Mouse (Mus musculus) testis, adult 2 months (tissue): ENCODE data around the gene Plvap. TPM values are rescaled to one million over a fixed set of nuclear protein-coding genes. Genes with fewer than 3 reads are reported as not detected.

Source experiments
- H3K27ac ChIP-seq: fragments of 200-500 bp; 2 replicates; pipeline ENCODE4 v1.5.1; 2012; ENCODE audit warnings: low read depth, low read length; ENCODE audit not compliant: control insufficient read depth, insufficient read depth
- H3K27me3 ChIP-seq: fragments of 200-500 bp; 2 replicates; pipeline ENCODE4 v1.6.1; 2012; ENCODE audit warnings: mild to moderate bottlenecking, low read length, moderate library complexity; ENCODE audit not compliant: control insufficient read depth, insufficient read depth
- H3K36me3 ChIP-seq: fragments of 200-500 bp; 2 replicates; pipeline ENCODE4 v1.6.1; 2012; ENCODE audit warnings: mild to moderate bottlenecking, low read length; ENCODE audit not compliant: control insufficient read depth, insufficient read depth
- H3K4me1 ChIP-seq: fragments of 200-500 bp; 2 replicates; pipeline ENCODE4 v1.6.1; 2012; ENCODE audit warnings: low read length; ENCODE audit not compliant: control insufficient read depth, insufficient read depth
- H3K4me3 ChIP-seq: fragments of 200-500 bp; 2 replicates; pipeline ENCODE4 v1.5.1; 2012; ENCODE audit warnings: low read depth, mild to moderate bottlenecking, low read length, moderate library complexity, mixed read lengths; ENCODE audit not compliant: control insufficient read depth
- CTCF ChIP-seq: fragments of 200-500 bp; IDR thresholded peaks from 2 replicates; pipeline ENCODE4 v1.5.1; 2012; ENCODE audit warnings: low read depth, mild to moderate bottlenecking, inconsistent platforms, low read length, moderate library complexity; ENCODE audit not compliant: control insufficient read depth, insufficient read depth, insufficient replicate concordance
- POLR2A ChIP-seq: fragments of 200-500 bp; IDR thresholded peaks from 2 replicates; pipeline ENCODE4 v1.6.1; 2012; ENCODE audit warnings: low read depth, mild to moderate bottlenecking, inconsistent platforms, low read length, moderate library complexity; ENCODE audit not compliant: control insufficient read depth
- polyA plus RNA-seq: library from polyadenylated mRNA; depleted of rRNA; stranded (reverse); fragments of >200 nt; gene quantifications from 2 replicates; pipeline ENCODE4 v1.2.3, GENCODE M21; 2012; rRNA removed

The Plvap gene
- polyA plus RNA-seq: 0.95 and 2.4 TPM in 2 replicates

DNA sequence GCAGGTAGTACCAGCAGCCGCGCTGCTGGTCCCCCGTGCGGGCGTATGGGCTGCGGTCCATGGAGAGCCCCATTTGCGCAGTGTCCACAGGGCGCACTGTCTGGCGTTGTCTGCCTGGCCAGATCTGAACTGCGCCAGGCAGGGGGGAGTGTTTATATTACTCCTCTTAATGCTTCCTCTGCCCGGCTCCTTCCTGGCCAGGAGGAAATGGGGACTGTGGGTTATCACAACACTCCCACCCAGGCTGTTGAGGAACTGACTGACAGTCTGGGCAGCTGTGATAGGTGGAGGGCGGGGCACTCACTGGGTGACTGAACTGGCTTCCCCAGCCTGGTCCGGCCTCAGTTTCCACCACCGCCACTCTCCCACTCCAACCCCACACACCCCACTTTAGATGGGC is at the start of gene Plvap:
Gene Plvap (minus strand): TSS at position 109 of the 400 bp plus-strand sequence.
- peaks cover 19% of the 10 kb centered on the region for H3K4me1 ChIP-seq
- H3K27ac ChIP-seq: no peak within 1 kb of the TSS
- no peaks in the 10 kb centered on the region for H3K36me3 ChIP-seq
- H3K27me3 ChIP-seq: no peaks in the 10 kb centered on the region
- no peak within 1 kb of the TSS for H3K4me3 ChIP-seq
- TF ChIP-seq POLR2A (no peak), CTCF (no peak)

DNA sequence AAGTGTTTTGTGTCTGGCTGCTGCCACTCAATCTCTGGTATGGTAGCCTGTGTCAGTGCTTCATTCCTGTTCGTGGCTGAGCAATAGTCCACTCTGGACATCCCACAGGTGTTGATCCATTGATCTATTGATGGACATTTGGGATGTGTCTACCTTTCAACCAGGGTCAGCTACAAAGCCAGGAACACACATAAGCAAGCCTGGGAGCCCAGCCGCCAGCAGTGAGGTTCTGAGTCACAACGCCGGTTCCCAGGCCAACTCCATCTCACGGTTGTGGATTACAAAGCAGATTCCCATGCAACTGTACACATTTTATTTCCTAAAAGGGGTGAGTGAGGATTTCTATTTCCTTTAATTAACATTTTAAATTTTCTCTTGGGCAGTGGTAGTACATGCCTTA is 49.2 kb upstream of the Plvap start:
- no peaks in the 10 kb centered on the region for H3K36me3 ChIP-seq
- no peaks in the 10 kb centered on the region for H3K27me3 ChIP-seq
- no peak overlapping the region for H3K4me3 ChIP-seq
- TF ChIP-seq CTCF (no peak), POLR2A (no peak)
- H3K27ac ChIP-seq: no peak overlapping the region
- H3K4me1 ChIP-seq: peaks cover 18% of the 10 kb centered on the region

DNA sequence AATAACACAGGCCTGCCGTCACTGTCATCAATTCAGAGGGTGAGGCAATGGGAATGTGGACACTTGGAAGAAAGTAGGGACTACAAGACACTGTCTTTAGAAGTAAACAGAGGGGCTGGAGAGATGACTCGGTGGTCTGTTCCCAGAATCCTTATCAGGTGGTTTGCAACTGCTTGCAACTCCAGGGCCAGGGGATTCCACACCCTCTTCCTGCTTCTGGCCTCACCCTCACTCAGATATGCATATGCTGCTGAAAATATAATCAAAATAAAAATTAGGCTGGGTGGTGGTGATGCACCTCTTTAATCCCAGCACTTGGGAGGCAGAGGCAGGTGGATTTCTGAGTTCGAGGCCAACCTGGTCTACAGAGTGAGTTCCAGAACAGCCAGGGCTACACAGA is 48.5 kb upstream of the Plvap start:
- H3K4me1 ChIP-seq: peaks cover 18% of the 10 kb centered on the region
- no peaks in the 10 kb centered on the region for H3K36me3 ChIP-seq
- no peak overlapping the region for H3K27ac ChIP-seq
- H3K27me3 ChIP-seq: no peaks in the 10 kb centered on the region
- H3K4me3 ChIP-seq: no peak overlapping the region
- TF ChIP-seq POLR2A (no peak), CTCF (no peak)

DNA sequence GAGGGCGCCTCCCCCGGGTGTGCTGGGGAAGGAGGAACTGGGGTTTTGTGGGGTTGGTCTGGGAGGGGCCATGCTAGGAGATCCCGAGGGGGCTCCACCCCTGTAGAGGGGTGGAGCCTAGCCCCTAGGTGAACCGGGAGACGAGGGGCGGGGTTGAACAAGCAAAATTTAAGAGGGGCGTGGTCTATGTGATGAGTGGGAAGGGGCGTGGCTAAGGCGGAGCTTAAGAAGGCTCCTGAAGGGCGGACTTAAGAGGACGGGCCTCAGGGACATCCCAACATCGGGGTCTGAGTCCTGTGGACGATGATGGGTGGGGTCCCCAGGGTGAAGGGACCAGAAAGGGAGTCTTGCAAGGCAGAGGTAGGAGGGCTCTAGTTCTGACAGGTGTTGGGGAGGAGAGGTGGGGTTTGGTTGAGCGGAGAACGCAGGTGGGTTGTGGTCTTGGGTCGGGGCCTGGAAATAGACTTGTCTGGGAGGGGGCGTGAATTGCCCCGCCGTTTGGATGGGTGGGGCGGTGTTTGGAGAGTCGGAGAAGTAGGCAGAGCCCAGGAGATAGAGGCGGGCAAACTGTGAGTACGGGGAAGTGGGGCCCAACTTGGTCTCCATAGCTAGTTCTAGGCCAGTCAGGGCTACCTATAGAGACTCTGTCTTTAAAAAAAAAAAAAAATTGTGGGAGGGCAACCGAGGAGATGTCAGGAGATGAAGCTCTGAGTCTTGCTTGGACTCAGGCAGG is 47.6 kb upstream of the Plvap start:
- Histone ChIP-seq H3K36me3 (no peaks in the 10 kb centered on the region), H3K27ac (no peak overlapping the region), H3K27me3 (no peaks in the 10 kb centered on the region), H3K4me1 (peaks cover 21% of the 10 kb centered on the region), H3K4me3 (peak overlapping the region; percentile 40)
- TF ChIP-seq POLR2A: no peak
- TF ChIP-seq CTCF: no peak

DNA sequence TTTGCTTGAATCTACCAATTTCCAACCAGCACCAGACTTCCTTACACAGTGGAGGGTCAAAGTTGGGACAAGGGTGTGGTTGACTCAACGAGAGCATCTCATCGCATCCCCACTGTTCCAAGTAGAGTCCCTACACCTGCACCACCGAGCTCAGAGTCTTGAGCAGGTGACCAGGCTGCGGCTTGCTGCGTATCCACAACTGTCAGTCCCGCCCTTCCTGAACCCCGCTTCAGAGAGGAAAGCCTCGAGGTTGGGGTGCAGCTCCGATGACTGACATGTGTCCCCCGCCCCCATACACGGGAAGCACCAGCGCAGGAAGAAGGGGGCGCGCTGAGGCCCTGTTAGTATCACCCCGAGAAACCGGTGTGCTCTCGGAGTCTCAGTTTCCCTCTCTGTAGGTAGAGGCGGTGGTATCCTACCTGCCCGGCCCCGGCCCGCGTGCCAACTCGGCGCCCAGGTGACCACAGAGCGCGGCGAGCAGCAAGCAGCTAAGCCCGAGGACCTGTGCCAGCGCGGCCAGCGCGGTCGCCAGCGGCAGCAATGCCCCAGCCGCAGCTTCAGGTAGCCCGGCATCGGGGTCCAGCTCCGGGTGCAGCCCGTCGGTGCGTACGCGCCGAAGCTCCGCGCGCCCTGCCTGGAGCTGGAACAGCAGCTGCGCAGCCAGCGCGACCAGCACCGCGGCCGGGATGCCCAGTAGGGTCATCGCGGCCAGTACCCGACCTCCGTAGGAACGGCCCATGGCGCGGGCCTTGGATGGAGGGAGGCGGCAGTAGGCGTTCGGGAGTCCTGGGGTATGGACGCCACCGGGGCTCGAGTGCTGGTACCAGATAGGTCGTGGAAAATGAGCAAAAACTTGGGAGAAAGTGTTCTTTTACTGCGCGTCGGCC is 46.8 kb upstream of the Plvap start, which contains the start of gene Tmem221:
Gene Tmem221 (minus strand): TSS at position 801 of the 887 bp plus-strand sequence.
- Histone ChIP-seq H3K4me1 (peaks cover 22% of the 10 kb centered on the region), H3K4me3 (peak within 1 kb of the TSS; percentile 40), H3K36me3 (no peaks in the 10 kb centered on the region), H3K27me3 (no peaks in the 10 kb centered on the region), H3K27ac (no peak within 1 kb of the TSS)
- no peak for TF ChIP-seq POLR2A
- TF ChIP-seq CTCF: no peak

DNA sequence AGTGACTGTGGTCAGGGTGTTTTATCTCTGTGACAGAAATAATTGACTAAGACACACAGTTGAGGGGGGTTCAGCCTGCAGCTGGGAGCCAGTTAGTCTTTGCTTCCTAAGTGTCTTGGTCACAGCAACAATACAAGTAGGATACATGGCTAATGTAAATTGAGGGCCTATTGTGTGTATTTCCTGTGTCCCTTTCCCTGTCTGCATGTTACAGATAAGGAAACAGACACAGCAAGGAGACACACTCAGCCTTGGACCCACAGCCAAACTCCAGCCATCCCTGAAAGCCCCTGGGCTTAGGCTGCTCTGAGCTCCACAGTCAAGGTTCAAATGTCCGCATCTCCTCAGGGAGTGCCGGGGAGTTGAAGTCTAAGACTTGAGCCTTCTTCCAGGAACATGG is 43.1 kb upstream of the Plvap start:
- no peak for TF ChIP-seq CTCF
- no peak for TF ChIP-seq POLR2A
- no peaks in the 10 kb centered on the region for H3K27me3 ChIP-seq
- H3K36me3 ChIP-seq: no peaks in the 10 kb centered on the region
- peak overlapping the region; percentile 27; the same call in 1 of the 2 replicates for H3K4me3 ChIP-seq
- H3K27ac ChIP-seq: no peak overlapping the region
- H3K4me1 ChIP-seq: peaks cover 13% of the 10 kb centered on the region

DNA sequence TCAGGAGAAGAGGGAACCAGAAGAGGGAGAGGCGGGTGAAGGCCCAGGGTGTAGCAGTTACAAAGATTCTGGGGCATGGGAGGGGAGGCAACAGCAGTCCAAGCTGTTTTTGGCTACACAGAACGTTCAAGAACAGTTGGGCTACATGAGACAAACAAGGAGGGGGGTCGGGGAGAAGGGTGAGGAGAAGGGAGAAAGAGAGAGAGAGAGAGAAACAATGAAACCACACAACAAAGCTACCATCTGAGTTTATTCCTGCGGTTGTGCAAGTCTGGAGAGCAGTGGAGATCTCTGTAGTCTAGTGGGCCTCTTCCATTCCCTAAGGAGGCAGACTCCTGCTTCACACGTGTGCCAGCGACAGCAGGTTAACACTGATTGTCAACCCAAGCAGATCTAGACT is 42.4 kb upstream of the Plvap start:
- no peak overlapping the region for H3K27ac ChIP-seq
- H3K27me3 ChIP-seq: no peaks in the 10 kb centered on the region
- H3K4me1 ChIP-seq: peaks cover 10% of the 10 kb centered on the region
- H3K4me3 ChIP-seq: peak overlapping the region; percentile 27; the same call in 1 of the 2 replicates
- no peaks in the 10 kb centered on the region for H3K36me3 ChIP-seq
- TF ChIP-seq CTCF (no peak), POLR2A (no peak)
